Mouse (Mus musculus) ZHBTc4 (cell line): ENCODE measurements around the gene Klk5.

ENCODE experiments used
- DNase-seq: peaks from one replicate; pipeline ENCODE4 v3.0.0-alpha.2; 2011; ENCODE audit warnings: low read depth, low spot score

Klk5 gene

GRCm38 (mm10) chr7:43841701-43842100, at the start of gene Klk5:
Gene Klk5, plus strand, starts transcription at chr7:43841971.
- no peak for DNase-seq

GRCm38 (mm10) chr7:43796355-43796754, 45.4 kb upstream of the Klk5 start:
- no peak for DNase-seq

- peak; percentile 51 for DNase-seq
Measured at GRCm38 (mm10) chr7:43797333-43797769, 44.4 kb upstream of the Klk5 start, which contains the start of gene Klk8. Gene Klk8, plus strand, starts transcription at chr7:43797577.

GRCm38 (mm10) chr7:43797844-43798462, 43.8 kb upstream of the Klk5 start:
- DNase-seq, result no peak

- DNase-seq, result peak; percentile 81
Measured at GRCm38 (mm10) chr7:43799876-43800275, 41.9 kb upstream of the Klk5 start.

GRCm38 (mm10) chr7:43810994-43811393, 30.8 kb upstream of the Klk5 start, which contains the start of gene Klk7:
Gene Klk7, plus strand, starts transcription at chr7:43811294.
- no peak for DNase-seq

- no peak for DNase-seq
Measured at GRCm38 (mm10) chr7:43815211-43815610, 26.6 kb upstream of the Klk5 start.

GRCm38 (mm10) chr7:43816746-43817145, 25.0 kb upstream of the Klk5 start:
- peak; percentile 86 for DNase-seq

- DNase-seq, result no peak
Measured at GRCm38 (mm10) chr7:43821581-43821980, 20.2 kb upstream of the Klk5 start.

- DNase-seq, result no peak
Measured at GRCm38 (mm10) chr7:43824199-43824598, 17.6 kb upstream of the Klk5 start, which contains the start of gene Klk6. Gene Klk6, plus strand, starts transcription at chr7:43824499.

GRCm38 (mm10) chr7:43826056-43826455, 15.7 kb upstream of the Klk5 start:
- DNase-seq, result no peak

- no peak for DNase-seq
Measured at GRCm38 (mm10) chr7:43827706-43828105, 14.1 kb upstream of the Klk5 start.

- no peak for DNase-seq
Measured at GRCm38 (mm10) chr7:43829006-43829405, 12.8 kb upstream of the Klk5 start.

GRCm38 (mm10) chr7:43843801-43844200, 2.0 kb downstream of the Klk5 start:
- peak; percentile 40 for DNase-seq

- DNase-seq, result no peak
Measured at GRCm38 (mm10) chr7:43851616-43852015, 9.8 kb downstream of the Klk5 start.

GRCm38 (mm10) chr7:43854642-43855380, 13.0 kb downstream of the Klk5 start:
- DNase-seq, result peak; percentile 81

- DNase-seq, result no peak
Measured at GRCm38 (mm10) chr7:43855709-43856108, 13.9 kb downstream of the Klk5 start.

- DNase-seq, result peak; percentile 73
Measured at GRCm38 (mm10) chr7:43856307-43856706, 14.5 kb downstream of the Klk5 start.

GRCm38 (mm10) chr7:43857501-43857900, 15.7 kb downstream of the Klk5 start:
- peak; percentile 25 for DNase-seq

- DNase-seq, result no peak
Measured at GRCm38 (mm10) chr7:43860411-43860810, 18.6 kb downstream of the Klk5 start.

GRCm38 (mm10) chr7:43873237-43873636, 31.5 kb downstream of the Klk5 start:
- DNase-seq, result peak; percentile 90

GRCm38 (mm10) chr7:43873674-43874073, 31.9 kb downstream of the Klk5 start:
- DNase-seq, result peak; percentile 49

GRCm38 (mm10) chr7:43874868-43875375, 33.2 kb downstream of the Klk5 start:
- no peak for DNase-seq
